Mouse (Mus musculus) hindbrain, embryonic 10.5 days (tissue): ENCODE measurements at regions not wholly inside any gene's neighbourhood (a gene's known extent, or its start where the extent isn't known, plus 50 kb on each side); places are given as distances from the start of the nearest gene placed in this dataset.

Source experiments
- DNase-seq: peaks from one replicate; pipeline ENCODE4 v3.0.0-alpha.2; 2017; ENCODE audit warnings: low spot score
- H3K27ac ChIP-seq: fragments of 300-500 bp; sonication (generic); 2 replicates; pipeline ENCODE4 v1.5.1; 2016; ENCODE audit warnings: mild to moderate bottlenecking, moderate library complexity
- H3K27me3 ChIP-seq: fragments of 300-500 bp; sonication (generic); 2 replicates; pipeline ENCODE4 v1.6.1; 2016; ENCODE audit warnings: mild to moderate bottlenecking; ENCODE audit not compliant: poor library complexity, insufficient read depth, severe bottlenecking
- H3K36me3 ChIP-seq: fragments of 300-500 bp; sonication (generic); 2 replicates; pipeline ENCODE4 v1.6.1; 2016; ENCODE audit warnings: mild to moderate bottlenecking, moderate library complexity
- H3K4me1 ChIP-seq: fragments of 300-500 bp; sonication (generic); replicated peaks from 2 replicates; pipeline ENCODE4 v1.6.1; 2016; ENCODE audit warnings: mild to moderate bottlenecking
- H3K4me3 ChIP-seq: fragments of 300-500 bp; sonication (generic); 2 replicates; pipeline ENCODE4 v1.5.1; 2016; ENCODE audit warnings: mild to moderate bottlenecking, moderate library complexity
- H3K9me3 ChIP-seq: fragments of 300-500 bp; sonication (generic); 2 replicates; pipeline ENCODE4 v1.6.1; 2016; ENCODE audit warnings: mild to moderate bottlenecking, moderate library complexity
- WGBS: fragments of 180-500 bp; shearing (Covaris S2); methylation state at CpG from one replicate; pipeline ENCODE4 v1.1.7; 2016; 5-methylcytosine and 5-hydroxymethylcytosine counted together

DNA sequence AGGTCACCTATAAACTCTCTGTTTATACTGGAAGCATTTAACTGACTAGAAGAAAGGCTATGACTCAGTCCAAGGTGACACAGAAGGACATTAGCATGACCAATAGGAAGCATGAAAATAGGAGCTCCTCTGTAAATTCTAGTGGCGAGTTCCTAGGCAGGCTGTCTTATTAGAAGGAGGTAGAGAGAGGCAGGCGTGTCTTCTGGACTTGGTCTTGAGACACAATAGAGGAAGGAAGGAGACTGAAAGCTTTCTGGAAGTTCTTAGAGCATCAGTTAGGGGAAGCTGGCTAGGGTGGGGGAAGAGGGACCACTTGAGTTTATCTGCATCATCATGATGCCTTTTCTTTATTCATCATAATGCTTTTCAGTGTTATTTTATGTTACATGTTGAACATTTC lies 147.0 kb upstream of the Cdkn2b start:
- H3K36me3 ChIP-seq = no peaks in the 10 kb centered on the region
- no peaks in the 10 kb centered on the region for H3K9me3 ChIP-seq
- H3K27ac ChIP-seq = no peak overlapping the region
- WGBS = 85% methylated on average over 2 of the region's 2 CpGs
- H3K4me1 ChIP-seq = no peaks in the 10 kb centered on the region
- H3K27me3 ChIP-seq = no peaks in the 10 kb centered on the region
- DNase-seq = no peak
- H3K4me3 ChIP-seq = no peak overlapping the region

DNA sequence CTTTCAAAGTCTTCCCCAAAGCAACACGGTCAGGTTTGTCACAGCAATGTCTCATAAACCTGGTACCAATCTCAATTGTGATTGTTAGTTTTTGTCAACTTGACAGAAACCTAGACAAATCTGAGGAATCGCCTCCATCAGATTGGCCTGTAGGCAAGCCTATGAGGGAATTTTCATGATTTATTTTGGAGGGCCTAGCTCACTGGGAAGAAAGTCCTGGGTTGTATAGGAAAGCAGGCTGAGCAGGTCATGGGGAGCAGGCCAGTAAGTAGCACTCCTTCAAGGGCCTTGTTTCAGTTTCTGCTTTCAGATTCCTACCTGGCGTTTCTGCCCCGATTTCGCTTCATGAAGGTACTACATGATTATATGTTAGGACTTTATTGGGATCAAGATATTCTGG lies 144.1 kb upstream of the Cdkn2b start:
- no peak for DNase-seq
- no peaks in the 10 kb centered on the region for H3K9me3 ChIP-seq
- H3K36me3 ChIP-seq = no peaks in the 10 kb centered on the region
- WGBS = 95% methylated on average over 5 of the region's 5 CpGs
- no peaks in the 10 kb centered on the region for H3K27me3 ChIP-seq
- H3K27ac ChIP-seq = no peak overlapping the region
- H3K4me1 ChIP-seq = no peaks in the 10 kb centered on the region
- no peak overlapping the region for H3K4me3 ChIP-seq

DNA sequence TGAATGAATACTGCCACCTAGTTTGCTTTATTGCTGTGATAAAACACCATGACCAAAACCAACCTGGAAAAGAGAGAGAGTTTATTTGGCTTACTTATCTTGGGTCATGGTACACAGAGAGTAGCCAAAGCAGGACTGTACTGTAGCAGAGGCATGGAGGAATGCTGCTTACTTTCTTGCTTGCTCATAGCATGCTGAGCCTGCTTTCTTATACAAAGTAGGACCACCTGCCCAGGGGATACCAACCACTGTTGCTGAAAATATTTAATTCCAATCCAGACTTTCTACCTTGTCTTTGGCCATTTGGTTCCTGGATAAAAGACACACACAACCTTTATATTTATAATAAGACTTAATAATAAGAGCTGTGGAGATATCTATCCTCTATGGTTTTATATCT lies 142.2 kb upstream of the Cdkn2b start:
- DNase-seq = no peak
- H3K27ac ChIP-seq = no peak overlapping the region

DNA sequence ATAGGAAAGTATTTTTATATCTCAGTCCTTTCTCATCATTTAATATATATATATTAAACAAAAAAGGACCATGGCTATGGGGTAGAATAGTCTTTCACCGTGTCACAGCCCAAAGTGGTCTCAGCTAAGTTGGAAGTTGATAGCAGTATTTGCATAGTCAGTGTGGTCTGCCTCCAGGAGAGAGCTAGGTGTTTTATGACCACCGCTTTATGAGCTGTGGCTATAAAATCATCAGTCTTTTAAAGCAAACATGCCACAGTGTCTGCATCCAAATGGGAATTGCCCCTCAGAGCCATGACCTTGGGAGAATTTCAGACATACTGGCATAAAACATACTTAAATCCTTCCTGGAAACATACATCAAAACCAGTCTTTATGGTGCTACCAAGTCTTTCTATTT lies 140.9 kb upstream of the Cdkn2b start:
- Histone ChIP-seq H3K36me3 (no peaks in the 10 kb centered on the region), H3K4me1 (no peaks in the 10 kb centered on the region), H3K4me3 (no peak overlapping the region), H3K27me3 (no peaks in the 10 kb centered on the region), H3K9me3 (no peaks in the 10 kb centered on the region), H3K27ac (no peak overlapping the region)
- no peak for DNase-seq
- 91% methylated on average over 2 of the region's 2 CpGs for WGBS

More for the DNA sequence above, 142.2 kb upstream of the Cdkn2b start:
- Histone ChIP-seq H3K27me3 (no peaks in the 10 kb centered on the region), H3K36me3 (no peaks in the 10 kb centered on the region), H3K9me3 (no peaks in the 10 kb centered on the region), H3K4me1 (no peaks in the 10 kb centered on the region), H3K4me3 (no peak overlapping the region)

DNA sequence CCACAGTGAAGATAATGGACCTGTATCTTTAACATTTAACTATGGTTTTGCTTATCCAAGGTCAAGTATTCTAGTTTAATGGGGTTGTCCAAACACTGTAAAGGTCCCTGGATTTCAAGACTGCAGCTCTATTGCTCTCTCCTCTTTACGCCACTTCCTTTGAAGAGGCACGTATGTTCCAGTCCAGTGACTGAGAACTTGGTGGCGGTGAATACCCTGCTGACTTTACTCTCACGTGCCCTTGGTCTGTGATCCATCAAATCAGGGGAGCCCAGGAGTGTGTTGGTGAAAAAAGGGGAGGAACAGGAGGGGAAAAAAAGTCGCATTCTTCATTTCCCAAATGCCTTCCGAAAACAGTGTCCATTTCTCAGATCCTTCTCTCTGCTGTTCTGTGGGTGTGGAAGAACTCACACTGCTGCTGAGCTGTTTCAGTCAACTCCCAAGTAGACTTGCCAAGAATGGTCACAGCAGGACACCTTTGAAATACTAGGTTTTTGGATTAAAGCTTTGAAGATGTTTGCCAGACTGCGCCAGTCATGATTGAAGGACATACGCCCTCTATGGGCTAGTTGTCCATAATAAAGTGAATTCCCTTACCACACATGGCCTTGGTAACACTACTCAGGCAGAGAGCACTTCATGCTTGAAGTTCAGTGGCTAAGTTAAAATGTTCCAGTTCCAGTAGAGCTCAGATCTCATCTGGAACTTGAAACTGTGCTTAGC lies 136.1 kb upstream of the Cdkn2b start:
- 53% methylated on average over 8 of the region's 8 CpGs for WGBS
- Histone ChIP-seq H3K36me3 (no peaks in the 10 kb centered on the region), H3K9me3 (no peaks in the 10 kb centered on the region), H3K27ac (no peak overlapping the region), H3K4me1 (peaks cover 4% of the 10 kb centered on the region; the same call in 1 of the 2 replicates), H3K4me3 (no peak overlapping the region), H3K27me3 (no peaks in the 10 kb centered on the region)
- no peak for DNase-seq

DNA sequence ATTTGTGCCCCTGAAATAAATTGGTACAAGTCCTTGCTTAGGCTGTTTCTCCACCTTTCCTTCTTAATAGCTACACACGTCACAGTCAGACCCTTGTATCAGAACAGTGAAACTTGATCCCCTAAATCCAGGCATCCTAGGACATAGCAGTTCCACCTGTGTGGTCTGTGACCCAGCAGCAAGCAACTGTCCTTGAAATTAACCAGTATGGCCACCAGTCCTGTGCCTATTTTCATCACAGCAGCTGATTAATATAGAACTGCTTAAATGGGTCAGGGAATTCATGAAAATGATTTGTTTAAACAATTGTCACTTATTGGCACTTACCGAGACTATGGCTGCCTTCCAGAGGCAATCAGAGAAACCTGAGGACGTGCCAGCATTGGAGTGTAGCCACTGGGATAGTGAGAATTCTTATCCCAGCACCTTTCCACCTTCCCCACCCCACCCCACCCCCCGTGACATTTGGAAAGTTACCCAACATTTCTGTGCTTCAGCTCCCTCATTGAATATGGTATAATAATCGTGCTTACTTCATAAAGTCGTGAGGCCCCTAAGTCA lies 135.4 kb upstream of the Cdkn2b start:
- no peak overlapping the region for H3K4me3 ChIP-seq
- H3K27ac ChIP-seq = no peak overlapping the region
- 74% methylated on average over 6 of the region's 6 CpGs for WGBS
- H3K9me3 ChIP-seq = no peaks in the 10 kb centered on the region
- H3K36me3 ChIP-seq = no peaks in the 10 kb centered on the region
- no peaks in the 10 kb centered on the region for H3K27me3 ChIP-seq
- DNase-seq = no peak
- H3K4me1 ChIP-seq = peaks cover 4% of the 10 kb centered on the region; the same call in 1 of the 2 replicates

DNA sequence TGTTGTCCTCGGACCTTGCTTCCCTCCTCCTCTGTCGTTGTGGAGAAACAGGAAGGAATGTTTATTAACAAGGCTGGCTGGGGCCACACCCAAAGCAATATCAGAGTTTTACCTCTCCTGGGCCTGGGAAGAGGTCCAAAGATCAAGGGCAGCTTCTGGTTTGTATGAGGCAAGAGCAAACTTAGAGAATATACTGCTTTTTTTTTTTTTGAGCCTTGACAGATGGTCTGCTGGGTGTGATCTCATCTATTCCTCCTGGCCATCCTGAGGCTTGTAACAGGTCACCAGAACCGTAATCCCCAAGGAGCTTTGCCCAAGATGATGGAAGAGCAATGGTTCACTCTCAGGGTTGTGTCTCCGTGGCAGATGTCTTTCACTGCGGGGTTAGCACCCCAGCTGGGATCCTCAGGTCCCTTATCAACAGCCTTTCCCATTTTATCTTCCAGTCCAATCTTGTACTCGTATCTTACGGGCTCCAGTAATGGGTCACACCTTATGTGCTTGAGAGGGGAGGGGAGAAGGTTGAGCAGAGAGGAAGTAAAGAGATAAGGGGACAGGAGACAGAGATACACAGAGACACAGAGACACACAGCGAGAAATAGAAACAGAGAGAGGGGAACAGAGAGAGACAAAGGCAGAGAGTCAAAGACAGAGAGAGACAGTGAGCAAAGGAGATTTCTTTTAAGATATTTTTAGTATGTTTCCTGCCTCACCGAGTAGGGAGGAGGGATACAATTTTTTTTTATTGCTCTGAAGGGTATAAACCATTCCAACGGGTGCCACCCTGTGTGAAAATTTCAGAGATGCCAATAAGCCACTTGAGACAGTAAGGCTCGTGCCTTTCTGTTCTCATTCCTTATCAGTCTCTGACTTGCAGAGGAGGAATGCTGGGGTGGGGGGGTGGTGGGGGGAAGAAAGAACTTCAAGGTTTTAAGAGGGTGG lies 134.6 kb upstream of the Cdkn2b start:
- Histone ChIP-seq H3K4me1 (peaks cover 4% of the 10 kb centered on the region; the same call in 1 of the 2 replicates), H3K27me3 (no peaks in the 10 kb centered on the region), H3K27ac (no peak overlapping the region), H3K4me3 (no peak overlapping the region), H3K36me3 (no peaks in the 10 kb centered on the region), H3K9me3 (no peaks in the 10 kb centered on the region)
- 66% methylated on average over 11 of the region's 11 CpGs for WGBS
- no peak for DNase-seq

DNA sequence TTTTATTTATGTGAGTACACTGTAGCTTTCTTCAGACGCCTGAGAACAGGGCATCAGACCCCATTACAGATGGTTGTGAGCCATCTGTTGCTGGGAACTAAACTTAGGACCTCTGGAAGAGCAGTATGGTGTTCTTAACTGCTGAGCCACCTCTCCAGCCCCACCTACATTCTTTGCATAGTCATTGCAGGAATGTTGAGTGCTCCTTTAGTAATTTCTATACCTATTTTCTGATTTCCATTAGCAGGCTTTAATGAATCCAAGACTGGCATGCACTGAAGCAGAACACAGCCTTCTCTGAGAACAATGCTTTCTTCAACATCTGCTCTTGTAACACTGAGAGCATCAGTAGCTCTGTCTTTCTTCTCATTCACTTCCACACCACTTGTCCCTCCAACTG lies 131.7 kb upstream of the Cdkn2b start:
- 85% methylated on average over 1 of the region's 1 CpGs for WGBS
- no peak overlapping the region for H3K4me3 ChIP-seq
- H3K27ac ChIP-seq = no peak overlapping the region
- H3K4me1 ChIP-seq = peaks cover 4% of the 10 kb centered on the region; the same call in 1 of the 2 replicates
- DNase-seq = no peak
- H3K36me3 ChIP-seq = no peaks in the 10 kb centered on the region
- no peaks in the 10 kb centered on the region for H3K27me3 ChIP-seq
- no peaks in the 10 kb centered on the region for H3K9me3 ChIP-seq

DNA sequence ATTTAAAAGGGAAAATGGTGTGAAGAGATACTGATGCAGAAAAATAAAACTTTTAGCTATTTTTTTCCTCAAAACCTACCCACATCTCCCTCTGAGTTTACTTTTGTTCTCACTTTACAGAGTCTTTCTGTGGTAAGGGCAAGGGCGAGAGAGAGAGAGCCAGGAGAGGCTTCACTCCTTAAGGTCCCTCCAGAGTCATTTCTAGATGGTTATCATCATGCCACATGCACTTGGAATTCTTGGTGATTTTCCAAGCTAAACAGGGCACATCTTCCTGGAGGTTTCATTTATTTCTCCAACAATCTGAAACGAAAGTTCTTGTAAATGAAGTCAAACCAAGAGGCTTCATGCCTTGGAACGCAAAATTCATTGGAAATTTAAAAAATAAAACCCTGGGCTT lies 130.0 kb upstream of the Cdkn2b start:
- WGBS = 75% methylated on average over 3 of the region's 3 CpGs
- DNase-seq = no peak
- H3K27ac ChIP-seq = no peak overlapping the region
- H3K4me3 ChIP-seq = no peak overlapping the region
- H3K27me3 ChIP-seq = no peaks in the 10 kb centered on the region
- H3K4me1 ChIP-seq = no peaks in the 10 kb centered on the region
- no peaks in the 10 kb centered on the region for H3K36me3 ChIP-seq
- no peaks in the 10 kb centered on the region for H3K9me3 ChIP-seq

DNA sequence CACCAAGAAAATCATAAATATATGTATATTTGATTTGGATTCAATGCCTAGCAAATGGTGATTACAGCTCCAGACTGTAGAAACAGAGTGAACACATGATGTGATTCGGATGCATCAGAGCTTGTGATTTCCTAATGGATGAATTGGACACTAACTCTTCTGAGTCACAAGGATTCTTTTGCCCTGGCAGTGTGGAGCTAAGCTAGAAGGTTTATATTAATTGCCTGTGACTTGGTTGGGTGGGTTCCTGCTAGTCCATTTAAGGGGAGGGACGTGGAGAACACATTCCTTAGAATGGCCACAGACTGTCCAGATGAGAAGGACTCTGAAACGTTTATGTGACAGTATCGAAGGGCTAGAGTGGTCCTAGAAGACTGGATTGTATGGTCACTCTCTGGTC lies 129.5 kb upstream of the Cdkn2b start:
- no peak for DNase-seq
- 75% methylated on average over 4 of the region's 4 CpGs for WGBS
- Histone ChIP-seq H3K4me3 (no peak overlapping the region), H3K4me1 (no peaks in the 10 kb centered on the region), H3K27me3 (no peaks in the 10 kb centered on the region), H3K27ac (no peak overlapping the region), H3K36me3 (no peaks in the 10 kb centered on the region), H3K9me3 (no peaks in the 10 kb centered on the region)

DNA sequence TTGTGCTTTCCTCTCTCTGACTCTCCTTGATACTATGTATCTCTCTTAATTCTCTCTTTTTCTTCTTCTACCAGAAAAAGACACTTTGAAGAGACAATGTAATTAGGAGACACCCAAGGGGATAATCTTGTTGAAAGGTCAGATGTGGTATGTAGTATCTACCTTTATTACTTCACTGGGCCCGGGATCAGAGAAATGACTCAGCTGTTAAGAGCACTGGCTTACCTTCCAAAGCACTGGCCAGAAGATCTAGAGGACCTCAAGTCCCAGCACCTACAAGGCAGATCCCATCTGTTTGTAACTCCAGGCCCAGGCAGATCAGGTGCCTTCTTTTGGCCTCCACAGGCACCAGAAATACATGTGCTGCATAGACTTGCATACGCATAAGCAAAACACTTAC lies 127.8 kb upstream of the Cdkn2b start:
- no peak for DNase-seq
- Histone ChIP-seq H3K27ac (no peak overlapping the region), H3K4me1 (no peaks in the 10 kb centered on the region), H3K27me3 (no peaks in the 10 kb centered on the region), H3K4me3 (no peak overlapping the region), H3K36me3 (no peaks in the 10 kb centered on the region), H3K9me3 (no peaks in the 10 kb centered on the region)
- WGBS = 90% methylated on average over 2 of the region's 2 CpGs

DNA sequence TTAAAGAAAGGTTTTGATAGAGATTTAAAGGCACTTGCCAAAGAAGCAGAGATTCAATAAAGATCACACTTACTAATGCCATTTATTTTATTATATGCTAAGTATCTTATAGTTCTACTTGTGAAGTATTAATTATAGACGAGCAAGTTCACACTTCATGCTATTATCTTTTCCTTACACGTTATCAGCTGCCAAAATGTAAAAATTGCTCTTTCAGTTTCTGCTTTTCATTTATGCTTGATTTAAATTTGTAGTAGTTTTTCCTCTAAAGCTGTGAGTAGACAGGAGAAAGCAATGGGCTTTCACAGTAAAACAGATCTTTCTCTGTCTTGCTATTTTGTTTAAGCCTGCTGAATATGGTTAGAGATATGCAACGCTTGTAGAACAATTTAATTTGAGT lies 125.9 kb upstream of the Cdkn2b start:
- no peaks in the 10 kb centered on the region for H3K36me3 ChIP-seq
- no peak for DNase-seq
- H3K4me1 ChIP-seq = no peaks in the 10 kb centered on the region
- WGBS = 88% methylated on average over 3 of the region's 3 CpGs
- no peaks in the 10 kb centered on the region for H3K27me3 ChIP-seq
- no peak overlapping the region for H3K27ac ChIP-seq
- H3K4me3 ChIP-seq = no peak overlapping the region
- H3K9me3 ChIP-seq = no peaks in the 10 kb centered on the region

DNA sequence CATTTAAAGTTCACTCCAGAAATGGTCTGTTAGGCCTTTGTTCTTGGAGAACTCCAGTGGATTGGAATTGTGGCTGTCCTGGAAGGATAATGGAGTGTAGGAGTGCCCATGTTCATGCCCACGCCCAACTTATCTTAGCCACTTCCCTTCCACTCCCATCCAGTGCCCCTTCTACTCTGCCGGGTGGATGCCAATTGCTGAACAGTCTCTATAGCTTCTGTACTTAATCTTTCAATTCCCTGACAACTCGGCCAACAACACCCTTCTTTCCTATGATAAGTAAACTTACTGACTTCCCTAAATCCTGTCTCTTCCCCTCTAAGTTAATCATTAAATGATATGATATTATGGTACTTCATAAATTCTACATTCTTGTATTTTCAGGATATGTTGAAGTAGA lies 123.3 kb upstream of the Cdkn2b start:
- H3K27ac ChIP-seq = no peak overlapping the region
- no peaks in the 10 kb centered on the region for H3K9me3 ChIP-seq
- no peaks in the 10 kb centered on the region for H3K27me3 ChIP-seq
- H3K4me1 ChIP-seq = no peaks in the 10 kb centered on the region
- WGBS = 85% methylated on average over 3 of the region's 3 CpGs
- no peak overlapping the region for H3K4me3 ChIP-seq
- H3K36me3 ChIP-seq = no peaks in the 10 kb centered on the region
- DNase-seq = no peak
